In the genomic region with DNA sequence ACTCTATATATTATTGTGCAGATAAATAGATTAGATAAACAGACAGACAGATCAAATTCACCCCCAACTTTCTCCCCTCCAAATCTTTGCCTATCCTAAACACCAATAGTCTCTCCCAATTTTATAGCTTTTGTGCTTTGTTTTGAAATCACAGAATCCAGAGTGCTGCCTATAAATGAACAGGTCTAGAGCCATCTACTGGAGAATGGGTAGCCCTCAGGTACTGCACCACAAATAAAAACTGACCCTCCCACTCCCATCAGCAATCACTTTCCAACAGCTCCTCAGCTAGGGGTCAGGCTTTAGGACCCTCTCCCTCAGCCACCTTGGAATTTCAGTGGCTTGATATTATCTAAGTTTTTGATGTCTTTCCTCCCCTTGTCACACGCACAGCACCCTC, we compare ENCODE assay signal across 16 mouse cellular contexts. TPM values are rescaled to one million over a fixed set of nuclear protein-coding genes. Genes with fewer than 3 reads are reported as not detected.
A peak's percentile ranks its signal among the peaks of the same experiment; 100 is the strongest.
DNase-seq lines count a peak whose midpoint lies in the region; ATAC-seq and TF ChIP-seq lines count a peak whose summit lies in the region.
"Had no signal": no experiment of that assay in that cellular context is flagged by ENCODE, and none has a peak within 500 bp of the region (broad histone marks: within the 10 kb centered on the region; RNA-seq: fewer than 3 reads in every experiment).

No protein-coding gene starts in this region.

- 57% methylated on average over 1 of the region's 1 CpGs for WGBS in heart, embryonic 10.5 days
- 55% methylated on average over 1 of the region's 1 CpGs for WGBS in lung, adult 2 months
- WGBS in small intestine, adult 2 months = 82% methylated on average over 1 of the region's 1 CpGs

- no peak for TF ChIP-seq POLR2A in lung, adult 2 months (IDR thresholded peaks at IDR 0.05; ENCODE audit: borderline replicate concordance, extremely low read depth, low read depth, low read length)
- no peak for TF ChIP-seq POLR2A in small intestine, adult 2 months (IDR thresholded peaks at IDR 0.05; ENCODE audit: low read depth, low read length)

- H3K9me3 ChIP-seq in heart, embryonic 10.5 days = no peaks in the 10 kb centered on the region
- H3K9me3 ChIP-seq: hindbrain, embryonic 12.5 days; midbrain, embryonic 15.5 days had no signal

- H3K27me3 ChIP-seq in heart, embryonic 10.5 days (ENCODE audit: insufficient read depth, poor library complexity, severe bottlenecking) = no peaks in the 10 kb centered on the region; the same call in 1 of the 2 replicates
- H3K27me3 ChIP-seq in small intestine, adult 2 months (ENCODE audit: control insufficient read depth, insufficient read depth, low read length) = no peaks in the 10 kb centered on the region
- H3K27me3 ChIP-seq: hindbrain, embryonic 12.5 days; midbrain, embryonic 15.5 days had no signal

- H3K36me3 ChIP-seq in heart, embryonic 10.5 days = no peaks in the 10 kb centered on the region
- no peaks in the 10 kb centered on the region for H3K36me3 ChIP-seq in small intestine, adult 2 months (ENCODE audit: control insufficient read depth, insufficient read depth, low read length)
- H3K36me3 ChIP-seq: hindbrain, embryonic 12.5 days; midbrain, embryonic 15.5 days had no signal

- TF ChIP-seq CTCF in lung, adult 2 months (IDR thresholded peaks at IDR 0.05; ENCODE audit: insufficient read depth, low read length) = no peak
- TF ChIP-seq CTCF in small intestine, adult 2 months (IDR thresholded peaks at IDR 0.05; ENCODE audit: extremely low read depth, insufficient read length, insufficient replicate concordance, low read depth, low read length) = peak; percentile 39; the same call in 1 of the 2 replicates

- no peak overlapping the region for H3K4me3 ChIP-seq in heart, embryonic 10.5 days
- H3K4me3 ChIP-seq in lung, adult 2 months (replicated peaks; ENCODE audit: extremely low read depth, low read depth, low read length) = no peak overlapping the region
- no peak overlapping the region for H3K4me3 ChIP-seq in small intestine, adult 2 months (ENCODE audit: low read depth, low read length)
- H3K4me3 ChIP-seq: hindbrain, embryonic 12.5 days; midbrain, embryonic 15.5 days had no signal

- H3K4me1 ChIP-seq in heart, embryonic 10.5 days = no peaks in the 10 kb centered on the region
- peaks cover 3% of the 10 kb centered on the region for H3K4me1 ChIP-seq in lung, adult 2 months (ENCODE audit: control insufficient read depth, insufficient read depth, low read length)
- no peaks in the 10 kb centered on the region for H3K4me1 ChIP-seq in small intestine, adult 2 months (ENCODE audit: control insufficient read depth, insufficient read depth, insufficient read length, low read length)
- H3K4me1 ChIP-seq: hindbrain, embryonic 12.5 days; midbrain, embryonic 15.5 days had no signal

- peak; percentile 72; the same call in 1 of the 2 replicates for ATAC-seq in common myeloid progenitor, adult 5-6 weeks (replicated peaks; ENCODE audit: low read depth, poor library complexity, severe bottlenecking)
- no peak for ATAC-seq in cerebellum, adult (ENCODE audit: insufficient number of reproducible peaks, low FRiP score, low TSS enrichment)
- ATAC-seq: midbrain, embryonic 15.5 days had no signal

- peak; percentile 48 for DNase-seq in heart, embryonic 10.5 days (ENCODE audit: low spot score)
- no peak for DNase-seq in heart, postnatal 4 days
- peak; percentile 39 for DNase-seq in lung, postnatal 25 days (ENCODE audit: low spot score)
- DNase-seq in lung, adult 2 months = no peak
- DNase-seq in thymus, postnatal 25 days = no peak
- DNase-seq: cerebellum, postnatal 36 days; kidney, postnatal 36 days had no signal

- H3K27ac ChIP-seq in heart, embryonic 10.5 days = no peak overlapping the region
- H3K27ac ChIP-seq in small intestine, adult 2 months (ENCODE audit: insufficient read depth, low read depth, low read length) = no peak overlapping the region
- H3K27ac ChIP-seq: hindbrain, embryonic 12.5 days; midbrain, embryonic 15.5 days had no signal

RNA-seq across cellular contexts. Expression of a gene that starts 24.1 kb away (rescaled TPM):
- polyA plus RNA-seq in heart, embryonic 10.5 days (2016; fragmentation: Nextera tagmentation; extraction: Ambion mirVana) = 0.18 TPM in 1 of 2 replicates, not detected in the other
- under 1 TPM; 0.38 to 0.76 TPM for total RNA-seq in heart, postnatal 4 days (2021)
- 0.71 and 1.3 TPM in 2 replicates for polyA plus RNA-seq in lung, adult 2 months (2012; rRNA removed)
- not detected in 2 replicates for total RNA-seq in common myeloid progenitor, adult 5-6 weeks (2017)
- 0.74 and 1.6 TPM in 2 replicates for polyA plus RNA-seq in small intestine, adult 2 months (2012; rRNA removed)
- total RNA-seq: left cerebral cortex, adult 8-10 months had no signal
- polyA plus RNA-seq: hindbrain, embryonic 12.5 days; liver, embryonic 16.5 days; midbrain, embryonic 15.5 days; neural tube, embryonic 14.5 days had no signal

RNA-seq across cellular contexts. Expression of a gene that starts 44.9 kb away (rescaled TPM):
- polyA plus RNA-seq in heart, embryonic 10.5 days (2016; fragmentation: Nextera tagmentation; extraction: Ambion mirVana) = 0.67 and 1.1 TPM in 2 replicates
- under 1 TPM; 0.79 to 0.97 TPM for total RNA-seq in heart, postnatal 4 days (2021)
- 25.6 and 35.4 TPM in 2 replicates for polyA plus RNA-seq in lung, adult 2 months (2012; rRNA removed)
- total RNA-seq in common myeloid progenitor, adult 5-6 weeks (2017) = 0.37 and 0.44 TPM in 2 replicates
- 15.1 and 64.1 TPM in 2 replicates for polyA plus RNA-seq in small intestine, adult 2 months (2012; rRNA removed)

RNA-seq across cellular contexts. Expression of a gene that starts 47.6 kb away (rescaled TPM):
- polyA plus RNA-seq in heart, embryonic 10.5 days (2016; fragmentation: Nextera tagmentation; extraction: Ambion mirVana) = 5.0 and 7.4 TPM in 2 replicates
- 10 to 100 TPM; 25.6 to 26.0 TPM for total RNA-seq in heart, postnatal 4 days (2021)
- 16.7 and 23.7 TPM in 2 replicates for polyA plus RNA-seq in lung, adult 2 months (2012; rRNA removed)
- 19.4 and 22.3 TPM in 2 replicates for total RNA-seq in common myeloid progenitor, adult 5-6 weeks (2017)
- 4.2 and 9.6 TPM in 2 replicates for polyA plus RNA-seq in small intestine, adult 2 months (2012; rRNA removed)

RNA-seq across cellular contexts. Expression of a gene that starts 49.8 kb away (rescaled TPM):
- not detected in 2 replicates for polyA plus RNA-seq in heart, embryonic 10.5 days (2016; fragmentation: Nextera tagmentation; extraction: Ambion mirVana)
- total RNA-seq in heart, postnatal 4 days (2021) = not detected
- polyA plus RNA-seq in lung, adult 2 months (2012; rRNA removed) = 15.2 and 21.6 TPM in 2 replicates
- total RNA-seq in common myeloid progenitor, adult 5-6 weeks (2017) = not detected in 2 replicates
- polyA plus RNA-seq in small intestine, adult 2 months (2012; rRNA removed) = 747 and 1,110 TPM in 2 replicates
- polyA plus RNA-seq: hindbrain, embryonic 12.5 days; midbrain, embryonic 15.5 days; neural tube, embryonic 14.5 days; stomach, embryonic 14.5 days had no signal

RNA-seq across cellular contexts. Expression of a gene that starts 59.5 kb away (rescaled TPM):
- polyA plus RNA-seq in heart, embryonic 10.5 days (2016; fragmentation: Nextera tagmentation; extraction: Ambion mirVana) = 8.6 and 10.1 TPM in 2 replicates
- 1 to 10 TPM; 6.4 to 6.5 TPM for total RNA-seq in heart, postnatal 4 days (2021)
- 2.2 and 3.1 TPM in 2 replicates for polyA plus RNA-seq in lung, adult 2 months (2012; rRNA removed)
- total RNA-seq in common myeloid progenitor, adult 5-6 weeks (2017) = 10.3 and 10.7 TPM in 2 replicates
- 0.50 and 1.5 TPM in 2 replicates for polyA plus RNA-seq in small intestine, adult 2 months (2012; rRNA removed)

Comparison
In these comparisons a context has a peak if more than half of its experiments do, and no peak if none do; other contexts are left out.
1. DNase-seq: peak in heart, embryonic 10.5 days (single experiment) and lung, postnatal 25 days (single experiment); none in heart, postnatal 4 days (single experiment), lung, adult 2 months (single experiment) and thymus, postnatal 25 days (single experiment).